Mouse (Mus musculus) megakaryocyte, embryonic 14.5 days (primary cell): ENCODE measurements around the gene Cap2.

ENCODE experiments used
- FLI1 ChIP-seq: IDR thresholded peaks from 2 replicates; pipeline ENCODE4 v1.6.1; 2012; ENCODE audit warnings: low read length, inconsistent platforms, mixed read lengths
- GATA1 ChIP-seq: IDR thresholded peaks from 3 replicates; pipeline ENCODE4 v1.6.1; 2012; ENCODE audit warnings: mixed read lengths, low read length, inconsistent platforms, borderline replicate concordance

- TF ChIP-seq GATA1 (no peak), FLI1 (no peak)
These were observed 21.1 kb downstream of the Cap2 start for GRCm38 (mm10) chr13:46522798-46523197.
